Mouse (Mus musculus): ENCODE measurements around the gene Mettl24. TPM values are rescaled to one million over a fixed set of nuclear protein-coding genes. Genes with fewer than 3 reads are reported as not detected.
"Not testable (repeated sequence)": the region's sequence is repeated elsewhere in the genome, so short reads cannot be mapped to it uniquely, and the experiment has no call there.

Gene Mettl24
- polyA plus RNA-seq, 1 experiment from 2014 or later: not detected

DNA sequence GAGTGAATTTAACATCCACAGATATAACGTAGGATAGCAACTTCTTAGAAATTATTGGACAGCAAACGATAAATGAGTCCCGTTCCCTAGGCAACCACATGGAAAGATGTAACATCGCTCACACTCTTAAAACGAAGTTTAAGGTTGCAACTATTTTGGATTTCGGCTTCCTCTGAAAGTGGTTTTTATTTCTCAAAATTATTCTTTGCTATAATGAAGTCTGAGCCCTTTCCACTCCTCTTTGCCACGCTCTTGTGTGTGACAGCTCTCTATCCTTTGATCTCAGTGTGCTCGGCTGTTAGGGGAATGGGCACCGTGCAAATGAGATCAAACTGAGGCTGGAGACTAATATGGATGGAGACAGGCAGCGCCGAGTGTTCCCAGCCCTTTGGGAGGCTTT, 92.1 kb downstream of the Mettl24 start:
- H3K36me3 ChIP-seq (ENCODE audit: inconsistent target): no peaks in the 10 kb centered on the region
- no peak overlapping the region for H3K4me3 ChIP-seq (ENCODE audit: inconsistent target)
- H3K27ac ChIP-seq: no peak overlapping the region
- WGBS (ENCODE audit: missing documents): 87% methylated on average over 11 of the region's 11 CpGs
- no peaks in the 10 kb centered on the region for H3K79me2 ChIP-seq (ENCODE audit: inconsistent target)

GRCm38 (mm10) chr10:40775655-40776054, 92.6 kb downstream of the Mettl24 start:
- 98% methylated on average over 4 of the region's 4 CpGs for WGBS (ENCODE audit: missing documents)
- no peaks in the 10 kb centered on the region for H3K36me3 ChIP-seq (ENCODE audit: inconsistent target)
- H3K27ac ChIP-seq: no peak overlapping the region
- H3K79me2 ChIP-seq (ENCODE audit: inconsistent target): no peaks in the 10 kb centered on the region
- no peak overlapping the region for H3K4me3 ChIP-seq (ENCODE audit: inconsistent target)

- 65% methylated on average over 2 of the region's 2 CpGs for WGBS (ENCODE audit: missing documents)
- Histone ChIP-seq H3K36me3 (ENCODE audit: inconsistent target) (no peaks in the 10 kb centered on the region), H3K27ac (no peak overlapping the region), H3K79me2 (ENCODE audit: inconsistent target) (no peaks in the 10 kb centered on the region), H3K4me3 (ENCODE audit: inconsistent target) (no peak overlapping the region)
Measured at GRCm38 (mm10) chr10:40777171-40777570, 94.1 kb downstream of the Mettl24 start.

DNA sequence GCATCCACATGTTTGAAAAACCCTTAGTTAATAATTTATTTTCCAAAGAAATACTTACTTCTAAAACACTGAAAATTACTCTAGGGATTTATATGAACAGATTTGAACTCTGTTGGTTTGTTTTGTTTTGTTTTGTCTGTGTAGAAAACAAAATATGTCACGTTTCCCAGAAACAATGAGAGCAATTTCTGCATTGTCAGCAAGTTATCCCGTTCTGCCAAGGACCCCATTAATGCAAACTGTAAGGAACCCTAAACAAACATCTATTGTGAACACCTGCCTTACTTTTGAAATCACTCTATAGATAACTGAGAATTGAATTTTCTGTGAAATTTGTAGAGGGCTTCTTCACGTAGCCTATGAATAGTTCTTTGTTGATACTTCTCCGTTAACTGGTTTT, 95.4 kb downstream of the Mettl24 start:
- Histone ChIP-seq H3K79me2 (ENCODE audit: inconsistent target) (no peaks in the 10 kb centered on the region), H3K27ac (no peak overlapping the region), H3K36me3 (ENCODE audit: inconsistent target) (no peaks in the 10 kb centered on the region), H3K4me3 (ENCODE audit: inconsistent target) (no peak overlapping the region)
- 85% methylated on average over 3 of the region's 4 CpGs for WGBS (ENCODE audit: missing documents)

DNA sequence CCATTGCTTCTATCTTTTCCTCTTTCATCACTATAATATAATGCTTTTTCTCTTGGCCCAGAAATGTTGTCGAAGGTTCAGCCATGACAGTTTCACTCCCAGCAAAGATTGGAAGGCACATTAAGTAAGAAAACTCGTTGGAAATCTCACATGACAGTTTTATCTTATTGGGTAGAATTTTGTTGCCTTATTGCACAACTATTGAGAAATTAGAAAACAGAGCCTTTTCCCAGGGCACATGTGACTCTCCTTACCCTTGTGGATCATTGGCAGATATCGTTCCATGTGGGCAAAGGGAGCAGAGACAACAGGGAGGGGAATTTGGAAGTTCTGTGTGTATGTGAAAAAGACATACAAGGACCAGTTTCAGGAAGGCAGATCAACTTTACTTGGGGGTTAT, 107.3 kb downstream of the Mettl24 start:
- Histone ChIP-seq H3K79me2 (ENCODE audit: inconsistent target) (no peaks in the 10 kb centered on the region), H3K36me3 (ENCODE audit: inconsistent target) (no peaks in the 10 kb centered on the region), H3K4me3 (ENCODE audit: inconsistent target) (no peak overlapping the region), H3K27ac (no peak overlapping the region)
- WGBS (ENCODE audit: missing documents): 78% methylated on average over 3 of the region's 3 CpGs

- H3K36me3 ChIP-seq (ENCODE audit: inconsistent target): no peaks in the 10 kb centered on the region
- H3K79me2 ChIP-seq (ENCODE audit: inconsistent target): no peaks in the 10 kb centered on the region
- H3K27ac ChIP-seq: no peak overlapping the region
- 93% methylated on average over 3 of the region's 3 CpGs for WGBS (ENCODE audit: missing documents)
- no peak overlapping the region for H3K4me3 ChIP-seq (ENCODE audit: inconsistent target)
Measured at GRCm38 (mm10) chr10:40792115-40792514, 109.0 kb downstream of the Mettl24 start.

DNA sequence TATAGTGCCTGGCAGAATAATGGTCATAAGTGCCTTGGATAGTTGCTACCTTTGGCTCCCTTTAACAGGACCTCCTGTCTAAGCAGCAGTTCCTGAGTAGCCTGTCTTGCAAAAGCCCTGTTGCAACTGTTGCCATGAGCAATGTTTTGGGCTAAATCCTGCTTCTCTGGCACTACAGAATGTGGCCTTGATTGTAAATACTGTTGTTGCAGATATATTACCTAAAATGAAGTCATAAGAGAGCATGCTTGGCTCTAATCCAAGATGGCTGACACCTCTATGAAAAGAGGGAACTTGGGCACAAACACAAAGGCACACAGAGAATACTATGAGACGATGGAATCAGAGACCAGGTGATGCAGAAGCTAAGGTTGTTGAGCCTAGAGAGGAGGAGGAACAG, 122.1 kb downstream of the Mettl24 start:
- Histone ChIP-seq H3K27ac (no peak overlapping the region), H3K36me3 (ENCODE audit: inconsistent target) (no peaks in the 10 kb centered on the region), H3K79me2 (ENCODE audit: inconsistent target) (no peaks in the 10 kb centered on the region), H3K4me3 (ENCODE audit: inconsistent target) (no peak overlapping the region)
- WGBS (ENCODE audit: missing documents): 31% methylated on average over 1 of the region's 1 CpGs

GRCm38 (mm10) chr10:40806221-40806620, 123.1 kb downstream of the Mettl24 start:
- H3K36me3 ChIP-seq (ENCODE audit: inconsistent target): no peaks in the 10 kb centered on the region
- no peak overlapping the region for H3K27ac ChIP-seq
- no peaks in the 10 kb centered on the region for H3K79me2 ChIP-seq (ENCODE audit: inconsistent target)
- H3K4me3 ChIP-seq (ENCODE audit: inconsistent target): no peak overlapping the region
- WGBS (ENCODE audit: missing documents): 94% methylated on average over 4 of the region's 4 CpGs

DNA sequence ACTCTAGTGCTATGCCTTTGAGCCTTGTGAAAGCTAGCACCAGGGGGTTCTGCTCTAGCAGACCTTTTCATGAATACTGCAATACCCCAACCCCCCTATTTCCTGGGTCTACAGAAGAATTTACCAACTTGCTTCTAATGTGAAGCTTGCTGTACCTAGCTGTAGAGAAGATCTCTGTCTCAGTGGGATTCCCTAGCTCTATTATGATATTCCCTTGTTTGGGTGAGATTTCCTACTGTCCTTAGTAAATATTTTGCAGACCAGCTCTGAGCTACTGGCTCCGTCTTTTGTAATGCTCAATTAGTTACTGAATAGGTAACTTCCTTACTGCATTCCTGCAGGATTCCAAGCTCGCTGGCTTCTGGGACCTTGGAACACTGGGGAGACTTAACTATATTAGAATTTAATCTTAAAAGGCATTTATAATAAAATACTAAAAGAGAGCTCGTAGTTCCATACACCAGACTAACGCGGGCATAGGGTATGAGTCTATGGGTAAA, 126.4 kb downstream of the Mettl24 start:
- H3K36me3 ChIP-seq (ENCODE audit: inconsistent target); H3K4me3 ChIP-seq (ENCODE audit: inconsistent target); H3K27ac ChIP-seq; H3K79me2 ChIP-seq (ENCODE audit: inconsistent target): not testable (repeated sequence)
- 79% methylated on average over 5 of the region's 5 CpGs for WGBS (ENCODE audit: missing documents)

DNA sequence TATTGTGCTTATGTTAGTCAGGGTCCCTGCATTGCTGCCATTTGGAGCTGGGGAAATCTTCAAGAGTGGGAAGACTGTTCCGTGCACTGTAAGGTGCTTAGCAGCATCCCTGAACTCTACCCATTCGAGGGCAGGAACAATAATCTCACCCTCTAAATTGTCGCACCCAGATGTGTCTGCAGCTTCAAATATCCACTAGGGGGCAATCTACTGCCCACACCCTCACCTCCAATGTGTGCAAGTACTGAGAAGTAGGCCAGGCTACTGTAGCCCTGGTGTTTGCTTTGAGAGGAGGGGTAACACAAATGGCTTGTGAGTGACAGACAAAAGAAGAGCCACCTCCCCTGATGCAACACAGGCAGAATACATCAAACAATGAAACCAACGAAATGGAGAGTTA, 130.5 kb downstream of the Mettl24 start:
- Histone ChIP-seq H3K4me3 (ENCODE audit: inconsistent target) (no peak overlapping the region), H3K27ac (no peak overlapping the region), H3K36me3 (ENCODE audit: inconsistent target) (no peaks in the 10 kb centered on the region), H3K79me2 (ENCODE audit: inconsistent target) (no peaks in the 10 kb centered on the region)
- 88% methylated on average over 4 of the region's 4 CpGs for WGBS (ENCODE audit: missing documents)

- WGBS (ENCODE audit: missing documents): 84% methylated on average over 6 of the region's 6 CpGs
- Histone ChIP-seq H3K27ac (no peak overlapping the region), H3K36me3 (ENCODE audit: inconsistent target) (no peaks in the 10 kb centered on the region), H3K4me3 (ENCODE audit: inconsistent target) (no peak overlapping the region), H3K79me2 (ENCODE audit: inconsistent target) (no peaks in the 10 kb centered on the region)
Measured at GRCm38 (mm10) chr10:40816471-40816870, 133.4 kb downstream of the Mettl24 start.

GRCm38 (mm10) chr10:40825952-40826351, 142.9 kb downstream of the Mettl24 start:
- WGBS (ENCODE audit: missing documents): 76% methylated on average over 6 of the region's 6 CpGs
- Histone ChIP-seq H3K36me3 (ENCODE audit: inconsistent target) (no peaks in the 10 kb centered on the region), H3K4me3 (ENCODE audit: inconsistent target) (no peak overlapping the region), H3K27ac (no peak overlapping the region), H3K79me2 (ENCODE audit: inconsistent target) (no peaks in the 10 kb centered on the region)

DNA sequence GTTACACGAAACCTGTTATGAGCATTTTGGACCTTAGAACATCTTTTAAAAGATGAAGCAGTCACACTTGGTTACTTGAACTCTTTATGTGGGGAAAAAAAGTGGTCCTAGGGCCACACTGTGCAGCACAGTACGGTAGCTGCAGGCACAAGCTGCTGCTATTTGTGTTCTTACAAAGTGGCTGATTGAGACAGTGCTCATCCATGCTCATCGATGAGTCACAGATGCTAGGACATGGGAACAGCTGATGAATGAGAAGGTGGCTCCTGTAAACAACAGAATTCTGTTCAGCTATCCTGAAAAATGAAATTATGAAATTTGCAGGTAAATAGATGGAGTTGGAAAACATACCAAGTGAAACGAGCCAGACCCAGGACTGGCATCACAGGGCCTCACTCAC, 144.6 kb downstream of the Mettl24 start:
- WGBS (ENCODE audit: missing documents): 96% methylated on average over 4 of the region's 4 CpGs
- peaks cover 11% of the 10 kb centered on the region; the same call in 1 of the 2 replicates for H3K36me3 ChIP-seq (ENCODE audit: inconsistent target)

GRCm38 (mm10) chr10:40830312-40830711, 147.2 kb downstream of the Mettl24 start:
- 92% methylated on average over 3 of the region's 3 CpGs for WGBS (ENCODE audit: missing documents)
- Histone ChIP-seq H3K4me3 (ENCODE audit: inconsistent target) (no peak overlapping the region), H3K36me3 (ENCODE audit: inconsistent target) (peaks cover 37% of the 10 kb centered on the region), H3K79me2 (ENCODE audit: inconsistent target) (no peaks in the 10 kb centered on the region), H3K27ac (no peak overlapping the region)

More for the DNA sequence above, 144.6 kb downstream of the Mettl24 start:
- Histone ChIP-seq H3K4me3 (ENCODE audit: inconsistent target) (no peak overlapping the region), H3K79me2 (ENCODE audit: inconsistent target) (no peaks in the 10 kb centered on the region), H3K27ac (no peak overlapping the region)

- no peaks in the 10 kb centered on the region for H3K79me2 ChIP-seq (ENCODE audit: inconsistent target)
- H3K27ac ChIP-seq: no peak overlapping the region
- H3K4me3 ChIP-seq (ENCODE audit: inconsistent target): no peak overlapping the region
- H3K36me3 ChIP-seq (ENCODE audit: inconsistent target): peaks cover 46% of the 10 kb centered on the region
- WGBS (ENCODE audit: missing documents): 87% methylated on average over 3 of the region's 7 CpGs
Measured at GRCm38 (mm10) chr10:40831267-40831666, 148.2 kb downstream of the Mettl24 start.

GRCm38 (mm10) chr10:40840086-40840485, 157.0 kb downstream of the Mettl24 start:
- Histone ChIP-seq H3K79me2 (ENCODE audit: inconsistent target) (no peaks in the 10 kb centered on the region), H3K27ac (no peak overlapping the region), H3K36me3 (ENCODE audit: inconsistent target) (peaks cover 65% of the 10 kb centered on the region), H3K4me3 (ENCODE audit: inconsistent target) (no peak overlapping the region)
- WGBS (ENCODE audit: missing documents): 94% methylated on average over 5 of the region's 5 CpGs

Data from macrophage (primary cell).